ENCODE assay signal across 10 mouse cellular contexts in genomic region chr9:50142756-50143155, GRCm38 (mm10).
DNase-seq lines count a peak whose midpoint lies in the region; ATAC-seq and TF ChIP-seq lines count a peak whose summit lies in the region.
"Had no signal": no experiment of that assay in that cellular context is flagged by ENCODE, and none has a peak within 500 bp of the region (broad histone marks: within the 10 kb centered on the region; RNA-seq: fewer than 3 reads in every experiment).

No protein-coding gene starts in this region.

- no peak overlapping the region for H3K4me3 ChIP-seq in hindbrain, embryonic 13.5 days
- no peak overlapping the region for H3K4me3 ChIP-seq in hindbrain, embryonic 10.5 days
- H3K4me3 ChIP-seq in hindbrain, embryonic 16.5 days (ENCODE audit: low read length), result no peak overlapping the region

- H3K4me1 ChIP-seq in hindbrain, embryonic 13.5 days (replicated peaks), result peaks cover 41% of the 10 kb centered on the region
- peaks cover 20% of the 10 kb centered on the region; the same call in 1 of the 2 replicates for H3K4me1 ChIP-seq in hindbrain, embryonic 10.5 days (replicated peaks)
- peaks cover 14% of the 10 kb centered on the region for H3K4me1 ChIP-seq in hindbrain, embryonic 16.5 days (ENCODE audit: control insufficient read depth, insufficient read depth, low read depth, low read length)

- 31% methylated on average over 1 of the region's 1 CpGs for WGBS in hindbrain, embryonic 13.5 days
- 79% methylated on average over 1 of the region's 1 CpGs for WGBS in hindbrain, embryonic 10.5 days
- 10% methylated on average over 1 of the region's 1 CpGs for WGBS in hindbrain, embryonic 16.5 days

- no peak overlapping the region for H3K27ac ChIP-seq in hindbrain, embryonic 13.5 days
- no peak overlapping the region for H3K27ac ChIP-seq in hindbrain, embryonic 10.5 days
- H3K27ac ChIP-seq in hindbrain, embryonic 16.5 days (ENCODE audit: low read depth, low read length), result no peak overlapping the region

- no peaks in the 10 kb centered on the region for H3K9me3 ChIP-seq in hindbrain, embryonic 13.5 days
- H3K9me3 ChIP-seq in hindbrain, embryonic 10.5 days, result no peaks in the 10 kb centered on the region
- H3K9me3 ChIP-seq in hindbrain, embryonic 16.5 days (ENCODE audit: control insufficient read depth, low read length), result no peaks in the 10 kb centered on the region

- no peak overlapping the region for H3K4me2 ChIP-seq in hindbrain, embryonic 13.5 days
- no peak overlapping the region for H3K4me2 ChIP-seq in hindbrain, embryonic 16.5 days (ENCODE audit: low read length)

- peak; percentile 61 for ATAC-seq in hindbrain, embryonic 13.5 days (ENCODE audit: low FRiP score)
- ATAC-seq in hindbrain, embryonic 16.5 days, result peak; percentile 85

- TF ChIP-seq CTCF in brain, embryonic 14.5 days (IDR thresholded peaks at IDR 0.05; ENCODE audit: borderline replicate concordance, extremely low read depth, insufficient read depth, insufficient read length), result no peak

- peaks cover 3% of the 10 kb centered on the region; the same call in 1 of the 2 replicates for H3K27me3 ChIP-seq in hindbrain, embryonic 13.5 days
- no peaks in the 10 kb centered on the region for H3K27me3 ChIP-seq in hindbrain, embryonic 10.5 days (ENCODE audit: insufficient read depth, poor library complexity, severe bottlenecking)
- no peaks in the 10 kb centered on the region for H3K27me3 ChIP-seq in hindbrain, embryonic 16.5 days (replicated peaks; ENCODE audit: control insufficient read depth, insufficient read depth, low read length)

- no peak for TF ChIP-seq POLR2A in brain, embryonic 14.5 days (IDR thresholded peaks at IDR 0.05; ENCODE audit: borderline replicate concordance, extremely low read depth, insufficient read depth, insufficient read length, poor library complexity, severe bottlenecking)

- no peaks in the 10 kb centered on the region for H3K36me3 ChIP-seq in hindbrain, embryonic 13.5 days
- H3K36me3 ChIP-seq in hindbrain, embryonic 10.5 days, result no peaks in the 10 kb centered on the region
- H3K36me3 ChIP-seq in hindbrain, embryonic 16.5 days (ENCODE audit: control insufficient read depth, insufficient read depth, low read length), result no peaks in the 10 kb centered on the region

- DNase-seq in hindbrain, embryonic 10.5 days (ENCODE audit: low spot score), result no peak
- DNase-seq in right cerebral cortex, postnatal 14 days, result peak; percentile 20
- no peak for DNase-seq in right cerebral cortex, postnatal 36 days (ENCODE audit: low spot score in 2 of 2)
- peak; percentile 91 for DNase-seq in brain, embryonic 14.5 days (ENCODE audit: low read depth)
- DNase-seq in thymus, postnatal 0 days (ENCODE audit: low spot score), result no peak
- DNase-seq in yolk sac, embryonic 10.5 days (ENCODE audit: low spot score), result no peak
- DNase-seq: heart, postnatal 14 days; lung, postnatal 14 days had no signal

- H3K9ac ChIP-seq in hindbrain, embryonic 13.5 days, result no peak overlapping the region
- no peak overlapping the region for H3K9ac ChIP-seq in hindbrain, embryonic 16.5 days (ENCODE audit: low read depth, low read length)

Comparison
In these comparisons a context has a peak if more than half of its experiments do, and no peak if none do; other contexts are left out.
1. DNase-seq: peak in right cerebral cortex, postnatal 14 days (single experiment) and brain, embryonic 14.5 days (single experiment); none in hindbrain, embryonic 10.5 days (single experiment), right cerebral cortex, postnatal 36 days (0 of 2), thymus, postnatal 0 days (single experiment) and yolk sac, embryonic 10.5 days (single experiment).